Mouse (Mus musculus): Measurements from ENCODE around the gene Serpinb9. TPM values are rescaled to one million over a fixed set of nuclear protein-coding genes. Genes with fewer than 3 reads are reported as not detected.
"Not testable (repeated sequence)": the region's sequence is repeated elsewhere in the genome, so short reads cannot be mapped to it uniquely, and the experiment has no call there.

The Serpinb9 gene
- polyA plus RNA-seq, 1 experiment from 2014 or later = 9.7 TPM

DNA sequence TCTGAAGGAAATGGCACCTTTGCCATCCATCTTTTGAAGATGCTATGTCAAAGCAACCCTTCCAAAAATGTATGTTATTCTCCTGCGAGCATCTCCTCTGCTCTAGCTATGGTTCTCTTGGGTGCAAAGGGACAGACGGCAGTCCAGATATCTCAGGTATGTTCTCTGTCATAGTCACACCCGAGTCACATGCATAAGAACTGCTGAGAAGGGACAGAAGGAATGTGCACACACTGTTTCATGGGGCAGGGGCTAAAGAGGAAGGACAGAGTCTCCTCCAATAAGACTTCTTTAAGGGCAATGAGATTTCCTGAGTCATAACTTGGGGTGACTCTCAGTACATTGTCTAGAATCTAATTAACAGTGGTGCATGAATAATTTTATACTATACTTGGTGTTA lies 3.5 kb downstream of the Serpinb9 start:
- no peak for ATAC-seq (ENCODE audit: insufficient number of reproducible peaks, insufficient read depth, low FRiP score, low read depth)
- H3K27me3 ChIP-seq (ENCODE audit: control insufficient read depth, insufficient read depth, low read length) = no peaks in the 10 kb centered on the region
- H3K4me1 ChIP-seq (ENCODE audit: control insufficient read depth, insufficient read depth, low read length) = peaks cover 13% of the 10 kb centered on the region; the same call in 1 of the 2 replicates
- H3K9me3 ChIP-seq (ENCODE audit: control insufficient read depth, low read depth, low read length) = no peaks in the 10 kb centered on the region
- no peak overlapping the region for H3K4me2 ChIP-seq (replicated peaks; ENCODE audit: low read depth, low read length)
- H3K9ac ChIP-seq (replicated peaks; ENCODE audit: low read depth, low read length) = no peak overlapping the region
- no peak overlapping the region for H3K4me3 ChIP-seq (ENCODE audit: low read depth, low read length)
- no peaks in the 10 kb centered on the region; the same call in 1 of the 2 replicates for H3K36me3 ChIP-seq (ENCODE audit: control insufficient read depth, insufficient read depth, low read length)
- no peak overlapping the region for H3K27ac ChIP-seq (ENCODE audit: low read length)
- 86% methylated on average over 3 of the region's 3 CpGs for WGBS

GRCm38 (mm10) chr13:33012395-33012794 lies 9.3 kb downstream of the Serpinb9 start:
- H3K9ac ChIP-seq (replicated peaks; ENCODE audit: low read depth, low read length) = no peak overlapping the region
- no peaks in the 10 kb centered on the region for H3K9me3 ChIP-seq (ENCODE audit: control insufficient read depth, low read depth, low read length)
- no peaks in the 10 kb centered on the region for H3K27me3 ChIP-seq (ENCODE audit: control insufficient read depth, insufficient read depth, low read length)
- H3K4me2 ChIP-seq (replicated peaks; ENCODE audit: low read depth, low read length) = no peak overlapping the region
- no peak for ATAC-seq (ENCODE audit: insufficient number of reproducible peaks, insufficient read depth, low FRiP score, low read depth)
- no peak overlapping the region for H3K27ac ChIP-seq (ENCODE audit: low read length)
- H3K4me1 ChIP-seq (ENCODE audit: control insufficient read depth, insufficient read depth, low read length) = peaks cover 3% of the 10 kb centered on the region; the same call in 1 of the 2 replicates
- H3K4me3 ChIP-seq (ENCODE audit: low read depth, low read length) = no peak overlapping the region
- H3K36me3 ChIP-seq (ENCODE audit: control insufficient read depth, insufficient read depth, low read length) = no peaks in the 10 kb centered on the region; the same call in 1 of the 2 replicates
- WGBS = 54% methylated on average over 1 of the region's 1 CpGs

DNA sequence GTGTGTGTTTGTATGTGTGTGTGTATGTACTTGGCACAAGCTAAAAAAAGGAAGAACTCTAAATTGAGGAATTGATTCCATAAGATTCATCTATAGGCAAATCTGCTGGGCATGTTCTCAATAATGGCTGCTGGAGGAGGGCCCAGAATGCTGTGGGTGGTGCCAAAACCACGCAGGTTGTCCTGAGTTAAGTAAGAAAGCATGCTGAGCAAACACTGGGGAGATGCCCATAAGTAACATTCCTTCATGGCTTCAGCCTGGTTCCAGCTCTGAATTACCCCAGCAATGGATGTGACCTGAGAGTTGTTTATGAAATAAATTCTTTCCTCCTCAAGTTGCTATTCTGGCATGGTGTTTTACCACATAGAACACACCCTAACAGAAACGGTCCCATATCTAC lies 10.2 kb downstream of the Serpinb9 start:
- H3K36me3 ChIP-seq (ENCODE audit: control insufficient read depth, insufficient read depth, low read length) = no peaks in the 10 kb centered on the region; the same call in 1 of the 2 replicates
- no peaks in the 10 kb centered on the region for H3K9me3 ChIP-seq (ENCODE audit: control insufficient read depth, low read depth, low read length)
- peaks cover 3% of the 10 kb centered on the region; the same call in 1 of the 2 replicates for H3K4me1 ChIP-seq (ENCODE audit: control insufficient read depth, insufficient read depth, low read length)
- no peak overlapping the region for H3K9ac ChIP-seq (replicated peaks; ENCODE audit: low read depth, low read length)
- H3K27me3 ChIP-seq (ENCODE audit: control insufficient read depth, insufficient read depth, low read length) = no peaks in the 10 kb centered on the region
- ATAC-seq (ENCODE audit: insufficient number of reproducible peaks, insufficient read depth, low FRiP score, low read depth) = no peak
- H3K4me2 ChIP-seq (replicated peaks; ENCODE audit: low read depth, low read length) = no peak overlapping the region
- H3K4me3 ChIP-seq (ENCODE audit: low read depth, low read length) = no peak overlapping the region
- H3K27ac ChIP-seq (ENCODE audit: low read length) = no peak overlapping the region
- WGBS = 45% methylated on average over 2 of the region's 2 CpGs

DNA sequence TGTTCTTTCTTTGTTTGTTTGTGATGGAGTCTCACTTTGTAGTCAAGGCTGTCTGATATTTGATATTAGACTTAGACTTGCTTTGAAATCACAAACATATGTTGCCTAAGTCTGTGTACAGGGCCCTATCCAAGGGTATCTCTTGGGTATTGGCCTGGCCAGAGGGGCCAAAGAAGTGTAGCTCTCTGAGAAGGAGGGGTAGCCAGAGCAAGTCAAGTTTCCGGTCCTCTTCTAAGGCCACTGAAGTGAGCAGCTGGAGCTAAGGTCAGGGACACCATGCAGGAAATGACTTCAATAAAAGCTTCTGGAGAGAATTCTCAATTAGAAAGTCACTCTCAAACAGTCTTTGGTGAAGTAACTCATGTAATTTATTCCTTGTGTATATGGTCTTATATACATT lies 19.3 kb downstream of the Serpinb9 start:
- Histone ChIP-seq H3K36me3 (ENCODE audit: control insufficient read depth, insufficient read depth, low read length) (no peaks in the 10 kb centered on the region), H3K9ac (replicated peaks; ENCODE audit: low read depth, low read length) (no peak overlapping the region), H3K4me1 (ENCODE audit: control insufficient read depth, insufficient read depth, low read length) (no peaks in the 10 kb centered on the region), H3K4me2 (replicated peaks; ENCODE audit: low read depth, low read length) (no peak overlapping the region), H3K27me3 (ENCODE audit: control insufficient read depth, insufficient read depth, low read length) (no peaks in the 10 kb centered on the region), H3K4me3 (ENCODE audit: low read depth, low read length) (no peak overlapping the region), H3K27ac (ENCODE audit: low read length) (no peak overlapping the region), H3K9me3 (ENCODE audit: control insufficient read depth, low read depth, low read length) (no peaks in the 10 kb centered on the region)
- ATAC-seq (ENCODE audit: insufficient number of reproducible peaks, insufficient read depth, low FRiP score, low read depth) = no peak
- 83% methylated on average over 1 of the region's 1 CpGs for WGBS

GRCm38 (mm10) chr13:33026427-33027057 lies 23.5 kb downstream of the Serpinb9 start:
- no peak overlapping the region for H3K4me3 ChIP-seq (ENCODE audit: low read depth, low read length)
- no peaks in the 10 kb centered on the region for H3K4me1 ChIP-seq (ENCODE audit: control insufficient read depth, insufficient read depth, low read length)
- H3K9me3 ChIP-seq (ENCODE audit: control insufficient read depth, low read depth, low read length) = no peaks in the 10 kb centered on the region
- 56% methylated on average over 1 of the region's 1 CpGs for WGBS
- H3K27me3 ChIP-seq (ENCODE audit: control insufficient read depth, insufficient read depth, low read length) = no peaks in the 10 kb centered on the region
- no peak for ATAC-seq (ENCODE audit: insufficient number of reproducible peaks, insufficient read depth, low FRiP score, low read depth)
- no peak overlapping the region for H3K9ac ChIP-seq (replicated peaks; ENCODE audit: low read depth, low read length)
- H3K4me2 ChIP-seq (replicated peaks; ENCODE audit: low read depth, low read length) = no peak overlapping the region
- no peaks in the 10 kb centered on the region for H3K36me3 ChIP-seq (ENCODE audit: control insufficient read depth, insufficient read depth, low read length)
- H3K27ac ChIP-seq (ENCODE audit: low read length) = no peak overlapping the region

DNA sequence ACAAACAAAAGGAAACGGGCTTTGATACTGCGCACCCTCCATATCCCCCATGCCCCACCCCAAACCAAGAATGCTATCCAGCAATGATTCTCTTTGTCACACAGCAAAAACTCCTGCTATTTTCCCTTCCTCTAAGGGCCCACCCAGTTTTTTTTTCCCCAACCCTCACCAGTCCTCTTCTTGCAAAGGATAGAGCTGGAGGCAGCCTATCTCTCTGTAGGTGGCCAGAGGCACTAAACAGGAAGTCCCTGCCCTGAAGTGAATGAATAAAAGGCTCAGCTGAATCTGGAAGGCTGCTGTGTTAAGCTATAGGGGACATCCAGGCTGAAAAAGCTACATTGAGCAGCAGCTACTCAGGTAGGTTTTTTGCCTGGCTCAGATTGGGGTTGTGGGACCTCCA lies 24.2 kb downstream of the Serpinb9 start, which contains the start of gene Serpinb9b:
Serpinb9b (plus strand) TSS at position 173 of the 400 bp plus-strand sequence.
- Histone ChIP-seq H3K4me3 (ENCODE audit: low read depth, low read length) (no peak within 1 kb of the TSS), H3K9ac (replicated peaks; ENCODE audit: low read depth, low read length) (no peak within 1 kb of the TSS), H3K4me2 (replicated peaks; ENCODE audit: low read depth, low read length) (no peak within 1 kb of the TSS), H3K36me3 (ENCODE audit: control insufficient read depth, insufficient read depth, low read length) (no peaks in the 10 kb centered on the region), H3K27ac (ENCODE audit: low read length) (no peak within 1 kb of the TSS), H3K4me1 (ENCODE audit: control insufficient read depth, insufficient read depth, low read length) (no peaks in the 10 kb centered on the region), H3K9me3 (ENCODE audit: control insufficient read depth, low read depth, low read length) (no peaks in the 10 kb centered on the region), H3K27me3 (ENCODE audit: control insufficient read depth, insufficient read depth, low read length) (no peaks in the 10 kb centered on the region)
- no peak for ATAC-seq (ENCODE audit: insufficient number of reproducible peaks, insufficient read depth, low FRiP score, low read depth)
- WGBS = 76% methylated on average over 2 of the region's 2 CpGs

GRCm38 (mm10) chr13:33028146-33028545 lies 25.1 kb downstream of the Serpinb9 start:
- ATAC-seq (ENCODE audit: insufficient number of reproducible peaks, insufficient read depth, low FRiP score, low read depth) = no peak
- no peaks in the 10 kb centered on the region for H3K4me1 ChIP-seq (ENCODE audit: control insufficient read depth, insufficient read depth, low read length)
- H3K27me3 ChIP-seq (ENCODE audit: control insufficient read depth, insufficient read depth, low read length) = no peaks in the 10 kb centered on the region
- no peak overlapping the region for H3K9ac ChIP-seq (replicated peaks; ENCODE audit: low read depth, low read length)
- WGBS = 21% methylated on average over 2 of the region's 2 CpGs
- no peaks in the 10 kb centered on the region for H3K36me3 ChIP-seq (ENCODE audit: control insufficient read depth, insufficient read depth, low read length)
- no peak overlapping the region for H3K27ac ChIP-seq (ENCODE audit: low read length)
- H3K9me3 ChIP-seq (ENCODE audit: control insufficient read depth, low read depth, low read length) = no peaks in the 10 kb centered on the region
- H3K4me3 ChIP-seq (ENCODE audit: low read depth, low read length) = no peak overlapping the region
- no peak overlapping the region for H3K4me2 ChIP-seq (replicated peaks; ENCODE audit: low read depth, low read length)

DNA sequence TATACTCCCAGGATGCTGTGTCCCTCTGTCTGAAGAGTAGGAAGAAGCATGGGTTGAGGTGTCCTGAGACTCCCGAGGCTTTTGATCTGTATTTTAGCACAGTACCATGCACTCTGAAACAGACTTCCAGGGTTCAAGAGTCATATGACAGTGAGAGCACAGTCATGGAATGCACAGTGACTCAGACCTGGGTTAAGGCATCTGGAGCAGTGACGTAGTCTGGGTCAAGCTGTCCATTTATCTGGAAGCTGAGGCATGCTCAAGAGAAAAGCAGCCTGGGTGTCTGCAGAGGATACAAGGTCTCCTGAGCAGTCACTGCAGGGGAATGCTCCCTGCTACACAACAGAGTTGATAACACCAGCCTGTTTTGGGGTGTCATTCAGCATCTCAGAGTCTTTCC lies 25.5 kb downstream of the Serpinb9 start:
- no peak for ATAC-seq (ENCODE audit: insufficient number of reproducible peaks, insufficient read depth, low FRiP score, low read depth)
- Histone ChIP-seq H3K4me2 (replicated peaks; ENCODE audit: low read depth, low read length) (no peak overlapping the region), H3K4me3 (ENCODE audit: low read depth, low read length) (no peak overlapping the region), H3K27ac (ENCODE audit: low read length) (no peak overlapping the region), H3K27me3 (ENCODE audit: control insufficient read depth, insufficient read depth, low read length) (no peaks in the 10 kb centered on the region), H3K9me3 (ENCODE audit: control insufficient read depth, low read depth, low read length) (no peaks in the 10 kb centered on the region), H3K9ac (replicated peaks; ENCODE audit: low read depth, low read length) (no peak overlapping the region), H3K36me3 (ENCODE audit: control insufficient read depth, insufficient read depth, low read length) (no peaks in the 10 kb centered on the region), H3K4me1 (ENCODE audit: control insufficient read depth, insufficient read depth, low read length) (no peaks in the 10 kb centered on the region)
- 54% methylated on average over 2 of the region's 2 CpGs for WGBS

DNA sequence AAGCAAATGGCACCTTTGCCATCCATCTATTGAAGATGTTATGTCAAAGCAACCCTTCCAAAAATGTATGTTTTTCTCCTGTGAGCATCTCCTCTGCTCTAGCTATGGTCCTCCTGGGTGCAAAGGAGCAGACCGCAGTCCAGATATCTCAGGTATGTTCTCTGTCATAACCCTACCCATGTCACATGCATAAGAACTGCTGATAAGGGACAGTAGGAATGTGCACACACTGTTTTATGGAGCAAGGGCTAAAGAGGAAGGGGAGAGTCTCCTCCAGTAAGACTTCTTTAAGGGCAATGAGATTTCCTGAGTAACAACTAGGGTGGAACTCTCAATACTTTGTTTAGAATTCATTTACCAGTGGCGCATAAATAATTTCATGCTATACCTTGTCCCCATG lies 26.4 kb downstream of the Serpinb9 start:
- not testable (repeated sequence) for H3K9ac ChIP-seq (replicated peaks; ENCODE audit: low read depth, low read length); H3K27me3 ChIP-seq (ENCODE audit: control insufficient read depth, insufficient read depth, low read length); H3K4me1 ChIP-seq (ENCODE audit: control insufficient read depth, insufficient read depth, low read length); H3K9me3 ChIP-seq (ENCODE audit: control insufficient read depth, low read depth, low read length); H3K4me3 ChIP-seq (ENCODE audit: low read depth, low read length); H3K4me2 ChIP-seq (replicated peaks; ENCODE audit: low read depth, low read length); ATAC-seq (ENCODE audit: insufficient number of reproducible peaks, insufficient read depth, low FRiP score, low read depth); H3K27ac ChIP-seq (ENCODE audit: low read length); H3K36me3 ChIP-seq (ENCODE audit: control insufficient read depth, insufficient read depth, low read length)
- 97% methylated on average over 2 of the region's 2 CpGs for whole genome bisulfite sequencing
